Mouse (Mus musculus) limb, embryonic 11.5 days (tissue): ENCODE results near the gene Gm13285. TPM values are rescaled to one million over a fixed set of nuclear protein-coding genes. Genes with fewer than 3 reads are reported as not detected.
A peak's percentile ranks its signal among the peaks of the same experiment; 100 is the strongest.
"Not testable (repeated sequence)": the region's sequence is repeated elsewhere in the genome, so short reads cannot be mapped to it uniquely, and the experiment has no call there.

Experiments used
- ATAC-seq: fragments of 200-750 bp; cut with Nextera tagmentation; 2 replicates; pipeline ENCODE4 v1.8.0; 2017; ENCODE audit warnings: low read depth; ENCODE audit not compliant: insufficient number of reproducible peaks, low FRiP score, low TSS enrichment
- DNase-seq: peaks from one replicate; pipeline ENCODE4 v3.0.0-alpha.2; 2015; ENCODE audit warnings: low spot score
- H3K27ac ChIP-seq: fragments of 300-500 bp; sonication (generic); replicated peaks from 2 replicates; pipeline ENCODE4 v1.5.1; 2014; ENCODE audit warnings: low read depth, mild to moderate bottlenecking, low read length
- H3K27me3 ChIP-seq: fragments of 300-500 bp; sonication (generic); 2 replicates; pipeline ENCODE4 v1.6.1; 2014; ENCODE audit warnings: mild to moderate bottlenecking, low read length, mixed read lengths; ENCODE audit not compliant: control insufficient read depth, insufficient read depth
- H3K36me3 ChIP-seq: fragments of 300-500 bp; sonication (generic); 2 replicates; pipeline ENCODE4 v1.6.1; 2014; ENCODE audit warnings: mild to moderate bottlenecking, low read length, moderate library complexity, mixed read lengths; ENCODE audit not compliant: control insufficient read depth, insufficient read depth
- H3K4me1 ChIP-seq: fragments of 300-500 bp; sonication (generic); 2 replicates; pipeline ENCODE4 v1.6.1; 2014; ENCODE audit warnings: low read length, mixed read lengths; ENCODE audit not compliant: control insufficient read depth, insufficient read depth
- H3K4me2 ChIP-seq: fragments of 300-500 bp; sonication (generic); 2 replicates; pipeline ENCODE4 v1.6.1; 2014; ENCODE audit warnings: low read depth, mild to moderate bottlenecking, moderate library complexity; ENCODE audit not compliant: severe bottlenecking
- H3K4me3 ChIP-seq: fragments of 300-500 bp; sonication (generic); 2 replicates; pipeline ENCODE4 v1.5.1; 2014; ENCODE audit warnings: low read depth, low read length
- H3K9ac ChIP-seq: fragments of 300-500 bp; sonication (generic); 2 replicates; pipeline ENCODE4 v1.6.1; 2014; ENCODE audit warnings: mild to moderate bottlenecking, low read length
- H3K9me3 ChIP-seq: fragments of 300-500 bp; sonication (generic); 2 replicates; pipeline ENCODE4 v1.6.1; 2016; ENCODE audit warnings: low read length; ENCODE audit not compliant: control insufficient read depth
- WGBS: fragments of 180-500 bp; shearing (Covaris S2); extraction: QIAGEN DNeasy Blood & Tissue Kit; methylation state at CpG from one replicate; pipeline ENCODE4 v1.1.7; 2014; 5-methylcytosine and 5-hydroxymethylcytosine counted together
- polyA plus RNA-seq: library from polyadenylated mRNA; unstranded; fragments of >200 nt; fragmentation: Nextera tagmentation; extraction: Ambion mirVana; gene quantifications from 2 replicates; pipeline ENCODE4 v1.2.1, GENCODE M21; 2014

Gm13285 gene
- polyA plus RNA-seq, 1 experiment from 2014 or later: 1.1 TPM

DNA sequence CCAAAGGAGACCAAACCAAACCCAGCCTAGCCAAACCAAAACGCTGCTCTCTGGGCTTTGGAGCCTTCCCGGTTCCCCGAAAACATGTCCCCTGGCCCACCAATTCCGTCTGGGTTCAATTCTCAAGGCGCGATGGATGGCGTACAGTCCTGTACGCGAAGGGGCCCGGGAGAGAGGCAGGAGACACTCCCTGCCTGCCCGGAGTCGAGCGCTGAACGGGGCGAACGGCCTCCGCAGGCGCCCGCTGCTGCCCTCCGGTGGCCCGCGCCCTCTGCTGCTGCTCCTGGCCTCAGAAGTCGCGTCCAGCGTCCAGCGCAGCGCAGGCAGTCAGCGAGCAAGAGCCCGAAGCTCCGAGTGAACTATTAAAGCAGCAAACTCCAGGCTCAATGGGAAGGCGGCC is 17.1 kb upstream of the Gm13285 start:
- H3K4me2 ChIP-seq: peak overlapping the region; percentile 28; the same call in 1 of the 2 replicates
- not testable (repeated sequence) for ATAC-seq

DNA sequence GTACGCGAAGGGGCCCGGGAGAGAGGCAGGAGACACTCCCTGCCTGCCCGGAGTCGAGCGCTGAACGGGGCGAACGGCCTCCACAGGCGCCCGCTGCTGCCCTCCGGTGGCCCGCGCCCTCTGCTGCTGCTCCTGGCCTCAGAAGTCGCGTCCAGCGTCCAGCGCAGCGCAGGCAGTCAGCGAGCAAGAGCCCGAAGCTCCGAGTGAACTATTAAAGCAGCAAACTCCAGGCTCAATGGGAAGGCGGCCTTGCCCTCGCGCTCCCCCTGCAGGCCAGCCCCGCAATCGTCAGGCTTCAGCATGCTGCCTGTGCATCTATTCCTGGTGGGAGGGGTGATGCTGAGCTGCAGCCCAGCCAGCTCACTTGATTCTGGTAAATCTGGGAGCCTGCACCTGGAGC is 14.1 kb upstream of the Gm13285 start, which contains the start of gene Gm13276:
Gene Gm13276, plus strand, starts transcription at position 301 of the 400 bp plus-strand sequence.
- H3K27me3 ChIP-seq, H3K4me3 ChIP-seq, H3K4me1 ChIP-seq, H3K27ac ChIP-seq, H3K9me3 ChIP-seq, H3K36me3 ChIP-seq, H3K9ac ChIP-seq, DNase-seq, ATAC-seq, H3K4me2 ChIP-seq: not testable (repeated sequence)
- WGBS: no CpG with 5 or more reads among the region's 27 CpGs

More for the DNA sequence above, 17.1 kb upstream of the Gm13285 start:
- not testable (repeated sequence) for H3K27ac ChIP-seq, DNase-seq, H3K36me3 ChIP-seq, H3K9me3 ChIP-seq, H3K27me3 ChIP-seq, H3K4me3 ChIP-seq, H3K4me1 ChIP-seq, H3K9ac ChIP-seq
- WGBS: 0% methylated on average over 7 of the region's 31 CpGs

DNA sequence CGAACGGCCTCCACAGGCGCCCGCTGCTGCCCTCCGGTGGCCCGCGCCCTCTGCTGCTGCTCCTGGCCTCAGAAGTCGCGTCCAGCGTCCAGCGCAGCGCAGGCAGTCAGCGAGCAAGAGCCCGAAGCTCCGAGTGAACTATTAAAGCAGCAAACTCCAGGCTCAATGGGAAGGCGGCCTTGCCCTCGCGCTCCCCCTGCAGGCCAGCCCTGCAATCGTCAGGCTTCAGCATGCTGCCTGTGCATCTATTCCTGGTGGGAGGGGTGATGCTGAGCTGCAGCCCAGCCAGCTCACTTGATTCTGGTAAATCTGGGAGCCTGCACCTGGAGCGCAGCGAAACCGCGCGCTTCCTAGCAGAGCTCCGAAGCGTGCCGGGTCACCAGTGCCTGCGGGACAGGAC is 11.1 kb upstream of the Gm13285 start, which contains the start of gene Gm13277:
Gene Gm13277, plus strand, starts transcription at position 231 of the 400 bp plus-strand sequence.
- H3K4me1 ChIP-seq, H3K36me3 ChIP-seq, H3K4me3 ChIP-seq, H3K9ac ChIP-seq, ATAC-seq, DNase-seq, H3K4me2 ChIP-seq, H3K27me3 ChIP-seq, H3K9me3 ChIP-seq, H3K27ac ChIP-seq: not testable (repeated sequence)
- no CpG with 5 or more reads among the region's 28 CpGs for WGBS

DNA sequence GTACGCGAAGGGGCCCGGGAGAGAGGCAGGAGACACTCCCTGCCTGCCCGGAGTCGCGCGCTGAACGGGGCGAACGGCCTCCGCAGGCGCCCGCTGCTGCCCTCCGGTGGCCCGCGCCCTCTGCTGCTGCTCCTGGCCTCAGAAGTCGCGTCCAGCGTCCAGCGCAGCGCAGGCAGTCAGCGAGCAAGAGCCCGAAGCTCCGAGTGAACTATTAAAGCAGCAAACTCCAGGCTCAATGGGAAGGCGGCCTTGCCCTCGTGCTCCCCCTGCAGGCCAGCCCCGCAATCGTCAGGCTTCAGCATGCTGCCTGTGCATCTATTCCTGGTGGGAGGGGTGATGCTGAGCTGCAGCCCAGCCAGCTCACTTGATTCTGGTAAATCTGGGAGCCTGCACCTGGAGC is 8.2 kb upstream of the Gm13285 start, which contains the start of gene Gm13278:
Gene Gm13278, plus strand, starts transcription at position 301 of the 400 bp plus-strand sequence.
- not testable (repeated sequence) for H3K27ac ChIP-seq, DNase-seq, H3K4me3 ChIP-seq, H3K4me1 ChIP-seq, H3K27me3 ChIP-seq, H3K9ac ChIP-seq, H3K9me3 ChIP-seq, ATAC-seq, H3K36me3 ChIP-seq, H3K4me2 ChIP-seq
- WGBS: no CpG with 5 or more reads among the region's 28 CpGs

DNA sequence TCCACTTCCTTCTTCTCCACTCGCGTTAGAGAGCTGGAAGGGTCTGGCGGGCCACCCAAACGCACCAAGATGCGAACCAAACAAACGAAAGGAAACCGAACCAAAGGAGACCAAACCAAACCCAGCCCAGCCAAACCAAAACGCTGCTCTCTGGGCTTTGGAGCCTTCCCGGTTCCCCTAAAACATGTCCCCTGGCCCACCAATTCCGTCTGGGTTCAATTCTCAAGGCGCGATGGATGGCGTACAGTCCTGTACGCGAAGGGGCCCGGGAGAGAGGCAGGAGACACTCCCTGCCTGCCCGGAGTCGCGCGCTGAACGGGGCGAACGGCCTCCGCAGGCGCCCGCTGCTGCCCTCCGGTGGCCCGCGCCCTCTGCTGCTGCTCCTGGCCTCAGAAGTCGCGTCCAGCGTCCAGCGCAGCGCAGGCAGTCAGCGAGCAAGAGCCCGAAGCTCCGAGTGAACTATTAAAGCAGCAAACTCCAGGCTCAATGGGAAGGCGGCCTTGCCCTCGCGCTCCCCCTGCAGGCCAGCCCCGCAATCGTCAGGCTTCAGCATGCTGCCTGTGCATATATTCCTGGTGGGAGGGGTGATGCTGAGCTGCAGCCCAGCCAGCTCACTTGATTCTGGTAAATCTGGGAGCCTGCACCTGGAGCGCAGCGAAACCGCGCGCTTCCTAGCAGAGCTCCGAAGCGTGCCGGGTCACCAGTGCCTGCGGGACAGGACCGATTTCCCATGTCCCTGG is 5.4 kb upstream of the Gm13285 start, which contains the start of gene Gm13275:
Gene Gm13275, plus strand, starts transcription at position 552 of the 740 bp plus-strand sequence.
- DNase-seq, H3K9ac ChIP-seq, H3K4me2 ChIP-seq, H3K9me3 ChIP-seq, H3K36me3 ChIP-seq, ATAC-seq, H3K27ac ChIP-seq, H3K27me3 ChIP-seq, H3K4me1 ChIP-seq, H3K4me3 ChIP-seq: not testable (repeated sequence)
- WGBS: 0% methylated on average over 6 of the region's 52 CpGs

DNA sequence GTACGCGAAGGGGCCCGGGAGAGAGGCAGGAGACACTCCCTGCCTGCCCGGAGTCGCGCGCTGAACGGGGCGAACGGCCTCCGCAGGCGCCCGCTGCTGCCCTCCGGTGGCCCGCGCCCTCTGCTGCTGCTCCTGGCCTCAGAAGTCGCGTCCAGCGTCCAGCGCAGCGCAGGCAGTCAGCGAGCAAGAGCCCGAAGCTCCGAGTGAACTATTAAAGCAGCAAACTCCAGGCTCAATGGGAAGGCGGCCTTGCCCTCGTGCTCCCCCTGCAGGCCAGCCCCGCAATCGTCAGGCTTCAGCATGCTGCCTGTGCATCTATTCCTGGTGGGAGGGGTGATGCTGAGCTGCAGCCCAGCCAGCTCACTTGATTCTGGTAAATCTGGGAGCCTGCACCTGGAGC is 2.4 kb upstream of the Gm13285 start, which contains the start of gene Gm13279:
Gene Gm13279, plus strand, starts transcription at position 301 of the 400 bp plus-strand sequence.
- not testable (repeated sequence) for H3K9me3 ChIP-seq, H3K4me1 ChIP-seq, H3K27me3 ChIP-seq, ATAC-seq, DNase-seq, H3K27ac ChIP-seq, H3K4me2 ChIP-seq, H3K4me3 ChIP-seq, H3K36me3 ChIP-seq, H3K9ac ChIP-seq
- WGBS: no CpG with 5 or more reads among the region's 28 CpGs

DNA sequence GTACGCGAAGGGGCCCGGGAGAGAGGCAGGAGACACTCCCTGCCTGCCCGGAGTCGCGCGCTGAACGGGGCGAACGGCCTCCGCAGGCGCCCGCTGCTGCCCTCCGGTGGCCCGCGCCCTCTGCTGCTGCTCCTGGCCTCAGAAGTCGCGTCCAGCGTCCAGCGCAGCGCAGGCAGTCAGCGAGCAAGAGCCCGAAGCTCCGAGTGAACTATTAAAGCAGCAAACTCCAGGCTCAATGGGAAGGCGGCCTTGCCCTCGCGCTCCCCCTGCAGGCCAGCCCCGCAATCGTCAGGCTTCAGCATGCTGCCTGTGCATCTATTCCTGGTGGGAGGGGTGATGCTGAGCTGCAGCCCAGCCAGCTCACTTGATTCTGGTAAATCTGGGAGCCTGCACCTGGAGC is 3.5 kb downstream of the Gm13285 start, which contains the start of gene Gm13287:
Gene Gm13287, plus strand, starts transcription at position 301 of the 400 bp plus-strand sequence.
- H3K4me2 ChIP-seq, H3K9ac ChIP-seq, ATAC-seq, H3K4me1 ChIP-seq, H3K36me3 ChIP-seq, H3K27me3 ChIP-seq, H3K9me3 ChIP-seq, DNase-seq, H3K4me3 ChIP-seq, H3K27ac ChIP-seq: not testable (repeated sequence)
- whole genome bisulfite sequencing: no CpG with 5 or more reads among the region's 29 CpGs

DNA sequence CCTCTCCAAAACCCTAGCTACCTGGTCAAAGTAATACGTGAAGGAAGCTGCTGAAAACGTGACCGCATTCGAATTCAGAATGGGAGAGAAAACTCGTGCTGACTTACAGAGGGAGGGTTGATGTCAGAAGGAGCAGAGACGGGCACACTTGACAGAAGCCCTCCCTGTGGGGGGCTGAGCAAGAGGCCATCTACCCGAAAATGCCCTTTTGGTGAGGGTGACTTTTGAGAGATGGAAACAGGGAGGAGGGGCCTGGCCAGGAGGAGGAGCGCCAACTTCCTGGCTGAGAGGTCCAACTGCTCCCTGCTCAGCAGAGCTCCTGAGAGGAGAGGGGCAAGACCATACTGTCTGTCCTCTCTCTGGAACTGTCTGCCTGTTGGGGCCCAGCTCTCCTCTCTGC is 5.8 kb downstream of the Gm13285 start, which contains the start of gene Gm13288:
Gene Gm13288, plus strand, starts transcription at position 301 of the 400 bp plus-strand sequence.
- not testable (repeated sequence) for H3K9me3 ChIP-seq, H3K4me3 ChIP-seq, H3K9ac ChIP-seq, H3K27ac ChIP-seq, ATAC-seq, H3K4me1 ChIP-seq, H3K36me3 ChIP-seq, H3K4me2 ChIP-seq, H3K27me3 ChIP-seq, DNase-seq
- WGBS: no CpG with 5 or more reads among the region's 8 CpGs
